Mouse (Mus musculus): ENCODE measurements around the gene Mamdc2.
A peak's percentile ranks its signal among the peaks of the same experiment; 100 is the strongest.

Gene Mamdc2

DNA sequence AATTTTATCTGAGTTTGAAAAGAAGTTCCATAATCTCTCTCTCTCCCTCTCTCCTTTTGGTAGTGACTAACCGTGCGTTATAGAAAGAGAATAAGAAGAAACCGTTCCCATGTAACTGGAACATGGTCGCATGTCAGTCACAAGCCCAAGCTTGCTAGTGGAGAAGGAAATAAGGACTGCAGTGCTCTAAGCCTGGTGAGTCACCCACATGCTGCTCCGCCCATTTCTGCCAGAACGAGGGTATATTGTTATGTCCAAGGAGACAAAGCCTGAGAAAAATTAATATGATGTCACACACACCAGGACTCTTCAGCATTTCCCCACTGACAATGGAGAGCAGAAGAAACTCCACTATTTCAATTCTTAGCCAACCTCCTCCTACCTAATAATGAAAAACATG, 93.5 kb downstream of the Mamdc2 start:
- no peak for DNase-seq

DNA sequence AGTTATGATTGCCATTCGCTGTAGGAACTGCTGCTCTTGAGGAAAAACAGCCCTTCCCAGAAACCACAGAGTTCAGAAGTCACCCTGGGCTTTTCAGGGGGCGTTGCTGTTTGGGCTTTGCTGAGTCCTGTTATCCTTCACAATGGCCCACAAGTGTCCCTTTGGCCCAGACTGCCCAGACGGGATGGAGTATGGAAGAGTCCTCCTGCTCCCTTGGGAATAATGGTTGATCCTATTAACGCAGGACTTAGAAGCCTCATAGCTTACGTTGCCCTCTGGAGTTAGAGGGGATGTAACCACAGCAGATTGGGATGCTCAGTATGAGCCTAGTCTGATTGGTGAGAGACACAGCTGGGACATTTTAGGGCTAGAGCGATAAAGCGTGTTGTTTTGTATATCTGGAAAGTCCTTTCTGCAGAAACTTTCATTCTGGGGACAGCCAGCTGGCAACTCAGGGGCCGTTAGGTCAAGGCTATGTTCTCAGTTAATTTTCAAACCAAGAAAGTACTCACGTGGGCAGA, 94.3 kb downstream of the Mamdc2 start:
- no peak for DNase-seq

DNA sequence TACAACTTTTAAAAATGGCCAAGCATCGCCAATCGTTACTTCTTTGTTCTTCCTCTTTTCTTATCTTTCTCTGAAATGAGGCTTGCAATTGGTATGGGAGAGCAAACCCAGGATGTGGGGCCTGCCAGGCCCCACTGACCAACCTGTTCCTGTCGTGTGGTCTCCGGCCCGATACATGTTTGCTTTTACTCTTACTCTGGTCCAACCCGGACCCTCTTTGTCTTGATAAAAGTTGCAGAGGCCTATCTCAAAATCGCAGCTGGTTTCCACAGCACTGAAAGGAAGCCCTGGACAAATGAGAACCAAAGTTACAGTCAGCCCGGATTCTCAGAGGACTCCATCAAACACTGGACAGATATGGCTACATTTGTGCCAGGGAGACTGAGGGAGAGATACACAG, 95.1 kb downstream of the Mamdc2 start:
- no peak for DNase-seq

DNA sequence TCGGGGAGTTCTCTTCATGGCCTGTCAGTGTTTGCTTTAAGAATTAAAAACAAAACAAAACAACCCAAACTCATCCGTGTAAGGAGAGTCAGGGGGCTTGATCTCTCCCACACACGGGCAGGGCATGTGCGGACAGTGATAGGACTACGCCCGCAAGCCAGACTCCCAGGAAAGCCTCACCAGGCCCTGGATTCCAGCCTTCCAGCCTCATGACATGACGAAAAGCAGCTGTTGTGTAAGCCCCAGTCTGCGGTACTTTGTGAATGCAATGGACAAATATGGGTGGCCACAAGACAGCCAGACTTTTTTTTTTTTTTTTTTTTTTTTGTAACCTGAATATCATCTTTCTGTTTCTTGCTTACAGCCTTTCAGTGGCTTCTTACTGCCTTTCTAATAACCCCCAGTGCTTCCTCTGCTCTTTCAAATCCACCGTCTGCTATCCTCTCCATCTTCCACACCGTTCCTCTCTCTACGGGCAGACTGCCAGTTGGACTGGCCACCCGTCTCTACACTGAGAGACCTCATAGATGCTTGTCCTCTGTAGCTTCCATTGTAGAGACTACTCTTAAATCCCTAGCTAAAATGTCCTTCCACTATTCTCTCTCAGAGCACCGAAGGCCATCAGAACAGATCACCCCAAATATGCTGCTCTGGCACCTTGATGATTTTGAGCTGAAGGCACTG, 96.3 kb downstream of the Mamdc2 start:
- no peak for DNase-seq

DNA sequence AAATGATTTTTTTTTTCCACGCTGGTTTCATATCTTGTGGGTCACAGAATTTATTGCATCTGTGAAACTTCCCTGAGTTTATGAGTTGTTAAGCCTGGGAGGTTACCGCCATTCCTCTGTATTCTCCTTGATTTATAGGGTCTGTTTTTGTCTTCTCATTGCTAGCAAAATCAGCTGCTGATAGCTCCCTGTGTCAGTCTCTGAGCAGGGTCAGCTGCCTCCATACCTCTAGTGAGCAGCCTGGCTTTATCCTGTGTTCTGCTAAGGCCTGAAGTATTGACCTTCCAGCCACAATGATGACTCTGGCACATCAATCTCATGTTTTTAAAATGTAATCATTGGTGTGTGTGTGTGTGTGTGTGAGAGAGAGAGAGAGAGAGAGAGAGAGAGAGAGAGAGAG, 98.3 kb downstream of the Mamdc2 start:
- DNase-seq, result no peak

- no peak for DNase-seq
These were observed 105.5 kb downstream of the Mamdc2 start for GRCm38 (mm10) chr19:23342782-23343181.

GRCm38 (mm10) chr19:23332883-23333282, 115.4 kb downstream of the Mamdc2 start:
- DNase-seq, result no peak

GRCm38 (mm10) chr19:23330842-23331241, 117.4 kb downstream of the Mamdc2 start:
- no peak for DNase-seq

- DNase-seq, result no peak
These were observed 118.9 kb downstream of the Mamdc2 start for GRCm38 (mm10) chr19:23329346-23329745.

DNA sequence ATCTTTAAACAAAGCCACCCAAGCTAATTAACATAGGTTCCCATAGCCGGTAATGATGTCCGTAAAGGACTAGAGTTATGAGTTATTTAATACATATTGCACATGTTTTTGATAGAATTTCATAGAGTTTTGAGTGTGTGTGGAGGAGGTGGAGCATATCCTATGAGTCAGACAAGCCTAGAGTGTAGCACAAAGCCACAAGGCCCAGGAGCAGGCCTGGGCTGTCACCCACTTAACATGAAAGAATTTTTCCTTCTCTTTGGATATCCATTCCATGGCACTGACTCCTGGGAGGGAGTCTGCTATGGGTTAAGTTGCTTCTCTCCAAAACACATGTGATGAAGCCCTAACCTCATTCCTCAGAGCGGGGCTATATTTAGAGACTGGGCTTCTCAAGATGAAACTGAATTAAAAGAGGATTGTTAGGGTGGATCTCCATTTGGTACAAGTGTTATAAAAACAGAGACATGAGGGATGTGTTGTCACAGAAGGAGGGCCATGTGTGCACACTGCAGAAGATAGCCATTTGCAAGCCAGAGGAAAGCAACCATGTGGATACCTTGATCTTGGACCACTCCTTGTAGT, 121.1 kb downstream of the Mamdc2 start:
- DNase-seq, result no peak

DNA sequence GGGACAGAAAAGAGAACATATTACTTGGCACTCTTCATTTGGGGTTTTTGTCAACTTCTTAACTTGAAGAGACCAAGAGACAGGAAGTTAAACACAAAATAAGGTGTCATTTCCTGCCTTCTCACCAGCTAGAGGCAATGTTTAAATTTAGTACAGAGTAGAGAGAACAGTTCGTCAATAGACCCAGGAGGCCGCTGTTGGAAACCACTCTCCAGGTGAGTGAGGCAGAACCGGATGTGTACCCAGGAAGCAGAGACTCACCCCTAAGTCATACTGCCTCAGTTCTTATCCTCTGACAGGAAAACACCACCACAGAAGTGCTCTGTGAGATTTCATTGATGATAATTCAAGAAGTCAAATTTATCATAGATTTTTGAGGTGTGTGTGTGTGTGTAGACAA, 125.1 kb downstream of the Mamdc2 start:
- DNase-seq, result no peak

DNA sequence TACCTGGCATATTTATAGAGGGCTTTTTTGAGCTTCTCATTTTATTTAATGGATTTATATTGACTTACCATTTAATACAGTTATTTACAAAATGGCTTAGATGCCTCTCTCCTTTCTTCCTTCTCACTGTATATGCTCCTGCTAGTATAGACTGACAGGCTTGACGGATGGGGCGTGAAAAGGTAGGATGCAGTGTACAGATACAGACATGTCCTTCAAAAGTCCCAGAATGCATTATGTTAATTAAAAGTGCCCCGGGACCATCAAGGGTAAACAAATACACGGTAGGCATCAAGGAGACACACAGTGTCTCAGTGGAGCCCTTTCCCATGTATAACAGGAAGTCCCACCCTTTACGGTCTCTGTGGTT, 130.3 kb downstream of the Mamdc2 start:
- DNase-seq, result no peak

- peak in 1 of 2 experiments; percentile 25 for DNase-seq
These were observed 130.8 kb downstream of the Mamdc2 start for GRCm38 (mm10) chr19:23317295-23317988.

GRCm38 (mm10) chr19:23316851-23317250, 131.4 kb downstream of the Mamdc2 start:
- no peak for DNase-seq

DNA sequence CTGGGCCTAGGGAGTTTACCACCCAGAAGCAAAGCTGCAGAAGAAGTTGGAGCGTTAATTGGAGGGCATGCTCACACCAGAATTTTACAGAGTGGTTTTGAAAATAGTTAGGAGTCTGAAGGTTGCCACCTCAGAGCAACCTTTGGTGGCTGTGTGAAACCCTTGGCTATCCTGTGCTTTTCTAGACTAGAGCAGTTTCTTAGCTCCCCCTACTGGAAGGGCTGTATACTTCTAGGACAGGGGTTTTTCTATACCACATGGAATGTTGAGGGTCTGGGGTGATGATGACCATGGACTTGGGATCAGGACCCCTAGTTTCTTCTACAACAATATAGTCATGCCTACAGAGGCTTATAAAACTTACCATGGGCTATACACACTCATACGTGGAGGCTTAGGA, 138.3 kb downstream of the Mamdc2 start:
- no peak for DNase-seq

- DNase-seq, result peak; percentile 61 to 76
These were observed 141.6 kb downstream of the Mamdc2 start for GRCm38 (mm10) chr19:23306671-23307070.

DNA sequence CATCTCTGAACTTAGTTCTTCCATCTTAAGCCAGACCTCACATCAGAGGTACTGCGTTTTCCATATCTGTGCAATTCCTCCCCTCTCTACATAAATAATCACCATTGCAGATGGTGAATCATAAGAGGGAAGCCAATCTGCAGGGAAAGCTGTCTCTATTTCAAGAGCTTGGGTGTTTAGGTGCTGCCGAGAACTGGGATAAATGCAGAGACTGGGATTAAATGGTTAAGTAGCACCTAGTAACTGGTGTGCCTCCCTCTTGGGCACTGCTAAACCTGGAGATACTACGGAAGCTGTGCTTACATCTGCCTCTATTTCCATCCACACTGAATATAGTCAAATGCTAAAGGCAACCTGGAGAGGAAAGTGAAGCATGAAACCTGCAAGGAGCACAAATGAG, 148.3 kb downstream of the Mamdc2 start:
- no peak for DNase-seq

- no peak for DNase-seq
These were observed 149.3 kb downstream of the Mamdc2 start for GRCm38 (mm10) chr19:23298917-23299316.

DNA sequence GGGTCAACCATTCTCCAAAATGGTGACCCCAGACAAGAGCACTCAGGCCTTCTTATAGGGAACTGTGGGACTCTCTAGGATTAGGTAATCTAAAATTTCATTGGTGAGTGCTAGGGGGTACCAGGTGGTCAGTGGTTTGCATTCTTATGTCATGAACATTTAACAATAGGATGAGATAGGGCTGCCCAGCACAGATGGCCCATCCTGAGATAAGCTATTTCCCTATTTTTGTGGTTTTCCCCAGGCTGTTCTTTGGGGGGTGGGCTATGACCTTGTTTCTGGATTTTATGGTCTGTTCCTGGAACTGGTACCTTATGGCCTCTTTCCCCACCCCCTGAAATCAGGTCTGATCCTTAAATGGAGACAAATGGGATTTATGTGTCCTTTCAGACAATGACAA, 151.1 kb downstream of the Mamdc2 start:
- no peak for DNase-seq

DNA sequence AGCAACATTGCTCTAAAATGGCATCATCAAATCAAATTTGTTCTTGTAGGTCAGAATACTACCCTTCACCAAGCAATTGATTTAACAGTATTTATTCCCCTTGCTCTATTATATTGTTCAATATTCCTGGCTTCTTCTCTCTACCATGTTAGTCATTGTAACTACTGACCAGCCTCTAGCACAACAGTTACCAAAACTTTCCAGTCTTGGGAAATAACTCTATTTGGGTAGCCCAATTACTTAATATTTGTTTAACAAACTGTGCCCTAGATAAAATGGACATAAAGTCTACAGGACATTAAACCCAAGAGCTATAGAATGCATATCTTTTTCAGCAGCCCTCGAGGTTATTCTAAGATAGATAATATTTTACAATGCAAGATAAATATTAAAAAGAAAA, 159.0 kb downstream of the Mamdc2 start:
- DNase-seq, result no peak

DNA sequence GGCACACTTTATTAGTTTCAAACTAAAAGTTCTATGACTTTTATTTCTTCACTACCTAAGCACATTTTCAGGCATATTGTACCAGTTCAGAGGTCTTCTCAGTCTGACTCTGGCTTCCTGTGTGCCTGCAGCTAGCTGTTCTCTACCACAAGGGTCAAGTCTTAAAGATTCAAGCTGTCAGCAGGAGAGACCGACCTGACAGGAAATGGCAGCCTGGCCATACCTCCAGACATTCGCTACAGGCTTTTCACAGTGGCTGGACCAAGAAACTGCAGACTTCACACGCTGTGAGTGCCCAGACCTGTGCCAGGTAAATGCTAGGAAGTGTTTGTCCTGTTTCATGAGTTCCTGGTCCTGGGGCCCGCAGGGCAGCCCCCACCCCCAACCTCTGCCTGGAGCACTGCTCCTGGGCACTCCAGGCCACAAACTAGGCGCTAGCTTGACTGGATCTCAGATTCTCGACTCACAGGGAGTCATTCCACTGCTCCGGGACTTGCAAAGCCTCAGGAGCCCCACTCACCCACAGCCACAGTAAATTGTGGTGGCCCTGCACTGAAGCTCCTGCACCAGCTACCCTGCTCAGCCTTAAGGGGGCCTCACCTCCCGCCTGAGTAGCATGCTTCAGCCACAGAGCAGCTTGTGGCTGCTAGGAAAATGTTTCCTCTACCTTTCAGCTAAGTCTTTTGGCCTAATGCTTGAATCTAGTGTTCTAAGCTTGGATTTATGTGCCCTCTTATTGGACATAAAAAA, 166.2 kb downstream of the Mamdc2 start:
- DNase-seq, result no peak

- DNase-seq, result no peak
These were observed 174.1 kb downstream of the Mamdc2 start for GRCm38 (mm10) chr19:23274054-23274724.

Data from cerebellum, postnatal 36 days (tissue).